Mouse (Mus musculus) heart, embryonic 16.5 days (tissue): ENCODE measurements around the gene Sept10. TPM values are rescaled to one million over a fixed set of nuclear protein-coding genes. Genes with fewer than 3 reads are reported as not detected.

Source experiments
- ATAC-seq: fragments of 200-750 bp; cut with Nextera tagmentation; replicated peaks from 2 replicates; pipeline ENCODE4 v1.8.0; 2017; ENCODE audit warnings: moderate number of reproducible peaks; ENCODE audit not compliant: insufficient read depth, low FRiP score; ENCODE audit errors: extremely low read depth
- H3K27ac ChIP-seq: fragments of 300-500 bp; sonication (generic); 2 replicates; pipeline ENCODE4 v1.5.1; 2014; ENCODE audit warnings: mild to moderate bottlenecking, low read length, control low read depth, moderate library complexity
- H3K27me3 ChIP-seq: fragments of 300-500 bp; sonication (generic); 2 replicates; pipeline ENCODE4 v1.6.1; 2014; ENCODE audit warnings: low read length, mixed read lengths; ENCODE audit not compliant: control insufficient read depth, insufficient read depth
- H3K36me3 ChIP-seq: fragments of 300-500 bp; sonication (generic); 2 replicates; pipeline ENCODE4 v1.6.1; 2014; ENCODE audit not compliant: control insufficient read depth, insufficient read depth
- H3K4me1 ChIP-seq: fragments of 300-500 bp; sonication (generic); 2 replicates; pipeline ENCODE4 v1.6.1; 2014; ENCODE audit warnings: low read length, mixed read lengths; ENCODE audit not compliant: control insufficient read depth, insufficient read depth
- H3K4me2 ChIP-seq: fragments of 300-500 bp; sonication (generic); 2 replicates; pipeline ENCODE4 v1.6.1; 2014; ENCODE audit warnings: low read depth, mild to moderate bottlenecking, control low read depth, low read length
- H3K4me3 ChIP-seq: fragments of 300-500 bp; sonication (generic); 2 replicates; pipeline ENCODE4 v1.5.1; 2014; ENCODE audit warnings: mild to moderate bottlenecking, control low read depth, low read length
- H3K9ac ChIP-seq: fragments of 300-500 bp; sonication (generic); 2 replicates; pipeline ENCODE4 v1.6.1; 2014; ENCODE audit warnings: low read length, control low read depth
- H3K9me3 ChIP-seq: fragments of 300-500 bp; sonication (generic); replicated peaks from 2 replicates; pipeline ENCODE4 v1.6.1; 2016; ENCODE audit warnings: low read length; ENCODE audit not compliant: control insufficient read depth
- WGBS: fragments of 180-500 bp; shearing (Covaris S2); extraction: QIAGEN DNeasy Blood & Tissue Kit; methylation state at CpG from one replicate; pipeline ENCODE4 v1.1.7; 2014; 5-methylcytosine and 5-hydroxymethylcytosine counted together
- polyA plus RNA-seq: library from polyadenylated mRNA; unstranded; fragments of >200 nt; fragmentation: Nextera tagmentation; extraction: Ambion mirVana; gene quantifications from 2 replicates; pipeline ENCODE4 v1.2.1, GENCODE M21; 2015

Gene Sept10
- polyA plus RNA-seq, 1 experiment from 2014 or later = 32.4 TPM

DNA sequence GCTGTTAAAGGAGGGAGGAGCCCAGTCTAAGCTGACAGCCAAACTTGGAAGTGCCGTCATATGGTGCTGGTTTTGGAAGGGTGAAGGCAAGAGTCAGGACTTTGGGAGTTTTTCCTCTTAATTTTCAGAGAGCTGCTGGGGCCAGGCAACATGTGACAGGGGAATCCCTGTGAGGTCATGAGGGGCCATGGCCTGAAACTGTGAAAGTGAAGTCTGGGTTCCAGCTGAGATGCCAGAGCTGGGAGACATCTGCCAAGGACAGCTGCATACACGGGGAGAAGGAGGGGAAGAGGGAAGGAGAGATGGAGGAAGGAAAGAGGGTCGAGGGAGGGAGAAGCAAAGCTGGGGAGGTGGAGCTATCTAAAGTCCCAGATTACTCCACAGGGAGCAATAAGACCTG is 16.1 kb upstream of the Sept10 start:
- Histone ChIP-seq H3K4me3 (no peak overlapping the region), H3K9ac (no peak overlapping the region), H3K9me3 (no peaks in the 10 kb centered on the region), H3K27ac (no peak overlapping the region), H3K36me3 (no peaks in the 10 kb centered on the region), H3K27me3 (no peaks in the 10 kb centered on the region), H3K4me1 (no peaks in the 10 kb centered on the region), H3K4me2 (no peak overlapping the region)
- no peak for ATAC-seq
- 32% methylated on average over 3 of the region's 3 CpGs for WGBS

DNA sequence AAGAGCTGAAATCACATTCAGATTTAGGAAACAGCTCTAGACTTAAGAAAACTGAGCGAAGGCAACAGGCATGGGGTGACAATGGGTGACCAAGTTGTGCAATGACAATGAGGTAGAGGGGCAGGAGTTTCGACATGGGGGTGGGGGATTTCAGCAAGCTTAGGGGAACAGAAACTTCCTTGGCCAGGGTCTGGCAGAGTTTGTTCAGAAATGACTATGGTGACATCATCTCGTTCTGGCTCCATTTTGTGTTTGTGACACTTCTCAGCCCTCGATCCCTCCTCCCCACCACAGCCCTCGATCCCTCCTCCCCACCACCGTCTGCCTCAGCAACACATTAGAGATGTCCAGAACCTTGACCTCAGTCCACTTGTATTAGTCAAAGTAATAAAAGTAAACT is 14.8 kb upstream of the Sept10 start:
- no peaks in the 10 kb centered on the region for H3K4me1 ChIP-seq
- no peaks in the 10 kb centered on the region for H3K27me3 ChIP-seq
- no peaks in the 10 kb centered on the region for H3K9me3 ChIP-seq
- no peaks in the 10 kb centered on the region for H3K36me3 ChIP-seq
- H3K9ac ChIP-seq = no peak overlapping the region
- H3K27ac ChIP-seq = no peak overlapping the region
- ATAC-seq = no peak
- 74% methylated on average over 6 of the region's 6 CpGs for WGBS
- no peak overlapping the region for H3K4me2 ChIP-seq
- H3K4me3 ChIP-seq = no peak overlapping the region

DNA sequence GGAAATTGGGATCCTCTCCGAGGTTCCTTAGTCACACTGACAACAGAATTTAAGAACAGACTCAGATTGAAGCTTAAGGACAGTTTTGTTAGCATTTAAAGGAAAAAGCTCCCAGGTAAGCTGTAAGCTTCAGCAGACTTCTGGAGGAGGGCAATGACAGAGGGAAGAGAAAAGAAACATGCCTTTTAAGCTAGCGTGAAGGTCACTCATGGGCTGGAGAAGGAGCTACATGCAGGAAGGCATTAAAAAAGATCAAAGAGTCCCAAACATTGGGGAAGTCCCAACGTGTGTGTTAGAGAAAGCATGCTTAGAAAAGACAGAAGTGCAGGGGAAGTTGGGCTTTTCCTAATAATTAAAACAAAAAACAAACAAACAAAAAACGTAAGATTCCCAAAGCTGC is 14.2 kb upstream of the Sept10 start:
- Histone ChIP-seq H3K27ac (no peak overlapping the region), H3K4me1 (no peaks in the 10 kb centered on the region), H3K4me3 (no peak overlapping the region), H3K9ac (no peak overlapping the region), H3K9me3 (no peaks in the 10 kb centered on the region), H3K27me3 (no peaks in the 10 kb centered on the region), H3K4me2 (no peak overlapping the region), H3K36me3 (no peaks in the 10 kb centered on the region)
- no peak for ATAC-seq
- WGBS = 58% methylated on average over 4 of the region's 4 CpGs

DNA sequence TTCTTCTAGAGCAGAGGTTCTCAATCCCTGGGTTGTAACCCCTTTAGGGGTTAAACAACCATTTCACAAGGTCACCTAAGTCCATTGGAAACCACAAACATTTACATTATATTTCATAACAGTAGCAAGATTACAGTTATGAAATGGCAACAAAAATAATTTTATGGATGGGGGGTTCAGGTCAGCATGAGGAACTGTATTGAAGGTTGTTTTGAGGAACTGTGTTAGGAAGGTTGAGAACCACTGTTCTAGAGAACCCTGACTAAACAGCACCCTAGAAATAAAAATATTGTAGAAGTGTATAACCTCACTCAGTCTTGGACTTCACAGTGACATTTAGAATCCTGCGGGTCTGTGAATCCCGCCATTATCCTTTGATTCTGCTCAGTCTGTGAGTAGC is 13.6 kb upstream of the Sept10 start:
- no peak overlapping the region for H3K4me2 ChIP-seq
- H3K4me1 ChIP-seq = no peaks in the 10 kb centered on the region
- H3K27me3 ChIP-seq = no peaks in the 10 kb centered on the region
- H3K9me3 ChIP-seq = no peaks in the 10 kb centered on the region
- no peak for ATAC-seq
- no peak overlapping the region for H3K4me3 ChIP-seq
- H3K9ac ChIP-seq = no peak overlapping the region
- WGBS = 95% methylated on average over 2 of the region's 2 CpGs
- no peak overlapping the region for H3K27ac ChIP-seq
- no peaks in the 10 kb centered on the region for H3K36me3 ChIP-seq

DNA sequence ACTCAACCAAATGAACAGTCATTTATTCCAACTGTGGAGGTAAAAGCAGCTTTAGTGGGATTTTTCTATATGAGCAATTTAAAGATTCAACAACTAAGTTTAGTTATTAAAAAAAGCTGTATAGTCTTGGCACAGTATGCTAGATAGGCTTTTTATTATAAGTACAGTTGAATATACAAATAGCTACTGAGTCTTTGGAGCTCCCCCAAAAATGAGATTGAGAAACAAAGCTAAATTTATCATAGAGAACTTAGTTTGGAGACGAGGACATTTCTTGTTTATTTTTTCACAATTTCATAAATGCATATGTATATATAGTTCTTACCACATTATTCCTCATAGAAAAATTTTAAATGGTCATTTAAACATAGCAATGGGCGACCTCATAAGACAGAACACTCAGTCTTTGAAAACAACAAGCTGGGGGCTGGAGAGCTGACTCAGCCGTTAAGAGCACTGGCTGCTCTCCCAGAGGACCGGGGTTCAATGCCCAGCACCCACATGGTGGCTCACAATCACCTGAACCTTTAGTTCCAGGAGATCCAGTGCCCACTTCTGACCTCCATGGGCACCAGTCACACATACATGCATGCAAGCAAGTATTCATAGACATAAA is 7.7 kb upstream of the Sept10 start:
- 64% methylated on average over 4 of the region's 4 CpGs for WGBS
- H3K4me2 ChIP-seq = no peak overlapping the region
- H3K9me3 ChIP-seq = no peaks in the 10 kb centered on the region
- no peak for ATAC-seq
- H3K27me3 ChIP-seq = no peaks in the 10 kb centered on the region
- no peak overlapping the region for H3K4me3 ChIP-seq
- H3K4me1 ChIP-seq = no peaks in the 10 kb centered on the region
- H3K36me3 ChIP-seq = no peaks in the 10 kb centered on the region
- H3K27ac ChIP-seq = no peak overlapping the region
- no peak overlapping the region for H3K9ac ChIP-seq

DNA sequence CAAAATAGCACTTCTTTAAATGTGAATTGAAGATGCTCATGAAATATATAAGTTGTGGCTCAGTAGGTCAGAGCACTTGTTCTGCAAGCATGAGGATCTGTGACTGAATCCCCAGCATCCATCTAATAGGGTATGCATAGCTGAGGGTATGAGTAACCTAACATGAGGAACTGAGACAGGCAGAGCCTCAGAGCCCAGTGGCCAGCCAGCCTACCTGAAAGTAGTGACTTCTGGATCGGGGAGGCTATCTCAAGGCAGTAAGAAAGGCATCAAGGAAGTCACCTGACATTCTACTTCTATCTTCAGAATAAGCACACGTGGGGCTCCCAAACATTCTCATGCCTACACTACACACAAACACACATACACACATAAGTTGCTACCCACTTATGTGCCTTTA is 3.5 kb upstream of the Sept10 start:
- Histone ChIP-seq H3K27me3 (no peaks in the 10 kb centered on the region), H3K9me3 (no peaks in the 10 kb centered on the region), H3K9ac (no peak overlapping the region), H3K4me1 (peaks cover 8% of the 10 kb centered on the region), H3K36me3 (no peaks in the 10 kb centered on the region), H3K4me2 (no peak overlapping the region), H3K4me3 (no peak overlapping the region), H3K27ac (no peak overlapping the region)
- no peak for ATAC-seq
- 74% methylated on average over 2 of the region's 2 CpGs for WGBS

DNA sequence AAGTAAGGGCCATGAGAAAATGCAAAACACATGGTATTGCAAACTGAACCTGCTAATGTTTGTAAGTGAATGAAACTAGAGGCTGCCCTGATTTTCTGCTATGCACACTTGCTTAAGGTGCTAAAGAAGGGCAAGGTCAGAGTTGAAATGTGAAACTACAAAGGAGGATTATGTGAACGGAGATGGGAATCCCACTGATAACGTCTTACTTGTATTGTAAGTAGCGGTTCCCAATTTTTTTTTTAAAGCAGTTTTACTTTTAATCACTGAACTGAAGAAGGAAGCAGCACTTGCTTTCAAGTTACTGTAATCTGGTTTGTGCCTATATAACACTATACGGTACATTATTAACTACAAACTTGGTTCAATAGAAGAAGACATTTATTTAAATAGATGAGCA is 2.2 kb upstream of the Sept10 start:
- ATAC-seq = no peak
- no peak overlapping the region for H3K27ac ChIP-seq
- H3K9ac ChIP-seq = no peak overlapping the region
- peak overlapping the region; percentile 81; the same call in 1 of the 2 replicates for H3K4me3 ChIP-seq
- WGBS = 83% methylated on average over 4 of the region's 4 CpGs
- no peaks in the 10 kb centered on the region for H3K27me3 ChIP-seq
- H3K4me1 ChIP-seq = peaks cover 10% of the 10 kb centered on the region
- H3K4me2 ChIP-seq = peak overlapping the region; percentile 86
- no peaks in the 10 kb centered on the region for H3K36me3 ChIP-seq
- H3K9me3 ChIP-seq = no peaks in the 10 kb centered on the region

DNA sequence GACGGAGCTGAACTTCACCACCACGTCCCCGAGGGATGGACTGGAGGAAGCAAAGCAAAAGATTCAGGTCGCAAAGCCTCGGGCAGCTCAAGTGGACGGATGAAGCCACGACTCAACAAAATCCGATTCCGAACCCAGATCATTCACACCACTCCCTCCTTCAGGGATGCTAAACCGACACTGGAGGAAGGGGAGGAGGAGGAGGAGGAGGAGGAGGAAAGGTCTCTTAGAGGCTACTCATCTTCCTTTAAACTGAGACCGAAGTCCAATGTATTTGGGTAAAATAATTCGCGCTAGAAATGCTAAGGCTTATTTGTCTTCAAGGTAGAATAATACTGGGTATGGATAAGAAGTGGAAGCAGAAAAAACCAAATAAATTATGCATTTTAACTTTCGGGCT is 1.7 kb upstream of the Sept10 start:
- Histone ChIP-seq H3K4me3 (peak overlapping the region; percentile 81), H3K36me3 (no peaks in the 10 kb centered on the region), H3K9me3 (no peaks in the 10 kb centered on the region), H3K4me2 (peak overlapping the region; percentile 86), H3K27me3 (no peaks in the 10 kb centered on the region), H3K27ac (no peak overlapping the region), H3K9ac (peak overlapping the region; percentile 91), H3K4me1 (peaks cover 10% of the 10 kb centered on the region)
- WGBS = 42% methylated on average over 14 of the region's 14 CpGs
- no peak for ATAC-seq

DNA sequence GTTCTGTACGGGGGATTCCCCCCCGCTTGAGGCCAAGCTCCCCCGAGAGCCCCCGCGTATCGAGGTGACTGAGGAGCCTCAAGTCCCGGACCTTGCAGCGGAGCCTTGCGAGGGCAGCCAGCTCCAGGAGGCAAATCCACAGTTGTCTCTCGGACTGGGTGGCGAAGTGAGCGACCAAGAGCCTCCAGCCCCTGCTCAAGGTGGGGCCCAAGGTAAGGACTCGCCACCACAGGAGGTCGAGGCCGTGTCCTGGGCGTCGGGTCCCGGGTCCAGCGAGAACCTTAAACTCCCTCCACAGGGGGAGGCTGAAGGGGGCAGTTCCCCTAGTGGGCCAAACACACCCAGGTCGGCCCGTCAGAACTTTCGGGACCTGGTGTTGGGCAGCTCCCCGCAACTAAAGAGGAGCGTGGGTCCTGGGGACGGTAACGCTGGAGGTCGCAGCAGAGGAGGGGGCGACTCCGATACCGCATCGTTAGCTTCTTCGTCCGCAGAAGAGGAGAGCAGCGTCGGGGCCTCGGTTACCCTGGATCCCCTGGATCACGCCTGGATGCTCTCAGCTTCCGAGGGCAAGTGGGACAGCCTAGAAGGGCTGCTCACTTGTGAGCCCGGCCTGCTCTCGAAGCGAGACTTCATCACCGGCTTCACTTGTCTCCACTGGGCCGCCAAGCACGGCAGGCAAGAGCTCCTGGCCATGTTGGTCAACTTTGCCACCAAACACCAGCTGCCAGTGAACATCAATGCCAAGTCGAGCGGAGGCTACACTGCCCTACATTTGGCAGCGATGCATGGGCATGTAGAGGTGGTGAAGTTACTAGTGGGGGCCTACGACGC is 839 bp upstream of the Sept10 start:
- H3K27me3 ChIP-seq = no peaks in the 10 kb centered on the region
- peak overlapping the region; percentile 91 for H3K9ac ChIP-seq
- H3K4me2 ChIP-seq = peak overlapping the region; percentile 86
- no peak overlapping the region for H3K27ac ChIP-seq
- H3K9me3 ChIP-seq = no peaks in the 10 kb centered on the region
- peak; percentile 2; the same call in 1 of the 2 replicates for ATAC-seq
- peaks cover 10% of the 10 kb centered on the region for H3K4me1 ChIP-seq
- H3K36me3 ChIP-seq = no peaks in the 10 kb centered on the region
- 2% methylated on average over 49 of the region's 49 CpGs for WGBS
- peak overlapping the region; percentile 81 for H3K4me3 ChIP-seq
